Mouse (Mus musculus): ENCODE results near the gene Ofd1. TPM values are rescaled to one million over a fixed set of nuclear protein-coding genes. Genes with fewer than 3 reads are reported as not detected.

Gene Ofd1
- polyA plus RNA-seq, 1 experiment from 2014 or later, result 7.5 TPM

DNA sequence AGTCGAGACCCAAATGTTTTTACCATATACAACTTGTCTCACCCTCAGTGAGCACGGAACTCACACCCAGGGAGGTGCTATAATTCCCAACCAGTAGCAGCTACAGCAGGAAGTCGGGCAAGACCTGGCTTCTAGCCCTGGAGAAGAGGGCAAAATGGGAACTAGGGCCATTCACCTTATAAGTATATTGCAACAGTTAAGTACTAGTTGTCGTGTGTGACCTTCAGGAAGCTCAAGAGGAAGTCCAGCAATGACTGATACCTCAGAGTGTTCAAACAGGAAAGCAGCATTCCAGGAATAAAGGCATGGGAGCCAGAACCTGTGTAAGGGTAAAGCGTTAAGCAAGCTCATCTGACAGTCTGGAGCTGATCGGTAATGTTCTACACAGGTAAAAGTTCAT is 13.0 kb upstream of the Ofd1 start:
- Histone ChIP-seq H3K36me3 (ENCODE audit: control insufficient read depth, insufficient read depth, low read length) (peaks cover 3% of the 10 kb centered on the region; the same call in 1 of the 2 replicates), H3K4me3 (ENCODE audit: low read depth, low read length) (no peak overlapping the region), H3K4me2 (ENCODE audit: low read length) (no peak overlapping the region), H3K4me1 (replicated peaks; ENCODE audit: control insufficient read depth, insufficient read depth, low read length) (no peaks in the 10 kb centered on the region), H3K27me3 (replicated peaks; ENCODE audit: control insufficient read depth, insufficient read depth, low read length) (no peaks in the 10 kb centered on the region), H3K27ac (ENCODE audit: low read depth) (no peak overlapping the region), H3K9me3 (ENCODE audit: control insufficient read depth, low read length) (no peaks in the 10 kb centered on the region), H3K9ac (ENCODE audit: low read length) (no peak overlapping the region)
- DNase-seq (ENCODE audit: low spot score) (no peak), ATAC-seq (replicated peaks; ENCODE audit: low FRiP score, low TSS enrichment, low read depth) (no peak)
- 73% methylated on average over 6 of the region's 6 CpGs for WGBS

DNA sequence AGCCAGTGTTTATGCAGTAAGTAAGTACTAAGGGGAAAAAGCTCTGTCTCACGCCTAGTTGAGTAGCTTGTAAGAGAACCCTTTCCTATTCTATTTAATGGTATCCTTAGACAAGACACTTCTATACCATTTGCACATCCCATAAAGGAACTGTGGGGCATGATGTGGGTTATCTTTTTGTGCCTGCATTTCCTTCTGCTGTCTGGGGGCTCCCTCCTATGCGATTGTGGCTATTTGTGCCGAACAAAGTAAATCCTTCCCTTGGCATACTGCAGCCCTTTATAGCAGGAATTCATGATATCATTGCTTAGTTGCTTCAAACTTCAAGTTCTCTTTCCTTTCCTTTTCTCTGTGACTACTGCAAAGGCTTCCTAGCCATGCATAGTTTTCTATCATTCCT is 4.0 kb upstream of the Ofd1 start:
- Histone ChIP-seq H3K4me3 (ENCODE audit: low read depth, low read length) (no peak overlapping the region), H3K9ac (ENCODE audit: low read length) (no peak overlapping the region), H3K4me1 (replicated peaks; ENCODE audit: control insufficient read depth, insufficient read depth, low read length) (no peaks in the 10 kb centered on the region), H3K9me3 (ENCODE audit: control insufficient read depth, low read length) (no peaks in the 10 kb centered on the region), H3K36me3 (ENCODE audit: control insufficient read depth, insufficient read depth, low read length) (no peaks in the 10 kb centered on the region), H3K27me3 (replicated peaks; ENCODE audit: control insufficient read depth, insufficient read depth, low read length) (peaks cover 6% of the 10 kb centered on the region; the same call in 1 of the 2 replicates), H3K27ac (ENCODE audit: low read depth) (no peak overlapping the region), H3K4me2 (ENCODE audit: low read length) (no peak overlapping the region)
- DNase-seq (ENCODE audit: low spot score) (no peak), ATAC-seq (replicated peaks; ENCODE audit: low FRiP score, low TSS enrichment, low read depth) (no peak)
- WGBS, result 83% methylated on average over 3 of the region's 3 CpGs

DNA sequence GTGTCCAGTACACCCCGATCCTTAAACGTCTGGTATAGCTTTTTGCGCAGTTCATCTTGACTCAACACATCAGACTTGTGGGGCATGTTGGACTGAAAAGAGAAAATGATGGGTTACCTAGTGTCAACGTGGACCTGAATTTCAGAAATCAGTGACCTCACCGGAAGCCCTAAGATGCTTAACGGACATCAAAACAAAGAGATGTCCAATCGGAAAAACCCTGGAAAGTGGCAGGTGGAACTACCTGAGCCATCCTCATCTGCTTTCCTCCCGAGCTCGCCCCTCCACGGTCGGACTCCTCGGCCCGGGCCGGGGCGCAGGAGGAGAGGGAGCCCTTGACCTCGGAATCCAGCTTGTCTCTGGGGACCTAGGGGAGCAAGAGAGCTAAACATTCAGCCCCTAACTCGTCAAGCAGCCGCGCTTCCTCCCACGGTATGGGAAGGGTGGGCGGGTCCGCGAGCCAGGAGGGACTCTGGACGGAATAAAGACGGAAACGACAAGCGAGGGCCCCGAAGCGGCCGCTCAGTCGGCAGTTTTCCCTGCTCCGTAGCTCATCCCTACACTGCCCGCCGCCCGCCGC is 378 bp downstream of the Ofd1 start, which contains the start of gene Trappc2:
Gene Trappc2 (plus strand): TSS at position 539 of the 580 bp plus-strand sequence.
- H3K27me3 ChIP-seq (replicated peaks; ENCODE audit: control insufficient read depth, insufficient read depth, low read length), result peaks cover 6% of the 10 kb centered on the region; the same call in 1 of the 2 replicates
- peak within 1 kb of the TSS; percentile 78 for H3K9ac ChIP-seq (ENCODE audit: low read length)
- ATAC-seq (replicated peaks; ENCODE audit: low FRiP score, low TSS enrichment, low read depth) (peak; percentile 10; the same call in 1 of the 2 replicates), DNase-seq (ENCODE audit: low spot score) (no peak)
- H3K36me3 ChIP-seq (ENCODE audit: control insufficient read depth, insufficient read depth, low read length), result peaks cover 2% of the 10 kb centered on the region; the same call in 1 of the 2 replicates
- peak within 1 kb of the TSS; percentile 55 for H3K4me3 ChIP-seq (ENCODE audit: low read depth, low read length)
- 10% methylated on average over 34 of the region's 36 CpGs for WGBS
- H3K27ac ChIP-seq (ENCODE audit: low read depth), result peak within 1 kb of the TSS; percentile 77
- no peaks in the 10 kb centered on the region for H3K9me3 ChIP-seq (ENCODE audit: control insufficient read depth, low read length)
- H3K4me1 ChIP-seq (replicated peaks; ENCODE audit: control insufficient read depth, insufficient read depth, low read length), result no peaks in the 10 kb centered on the region
- H3K4me2 ChIP-seq (ENCODE audit: low read length), result peak within 1 kb of the TSS; percentile 53

DNA sequence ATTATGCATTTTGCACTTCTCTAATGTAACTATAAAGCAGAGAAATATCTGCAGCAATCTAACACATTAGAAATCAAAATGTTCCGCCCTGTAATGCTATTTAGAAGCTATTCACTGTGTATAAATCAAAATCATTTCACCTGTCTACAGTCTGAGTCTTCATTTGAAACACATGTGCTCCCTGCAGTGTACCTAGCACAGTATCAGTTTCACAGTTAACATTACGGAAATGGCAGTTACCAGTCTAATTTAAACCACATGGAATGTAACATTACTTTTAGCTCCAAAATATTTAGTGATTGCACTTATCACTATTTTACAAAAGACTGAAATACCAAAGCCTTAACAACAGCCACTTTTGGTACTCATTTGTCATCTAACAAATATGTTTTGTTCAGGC is 5.7 kb downstream of the Ofd1 start:
- ATAC-seq (replicated peaks; ENCODE audit: low FRiP score, low TSS enrichment, low read depth) (no peak), DNase-seq (ENCODE audit: low spot score) (no peak)
- Histone ChIP-seq H3K27me3 (replicated peaks; ENCODE audit: control insufficient read depth, insufficient read depth, low read length) (no peaks in the 10 kb centered on the region; the same call in 1 of the 2 replicates), H3K36me3 (ENCODE audit: control insufficient read depth, insufficient read depth, low read length) (peaks cover 4% of the 10 kb centered on the region; the same call in 1 of the 2 replicates), H3K4me3 (ENCODE audit: low read depth, low read length) (no peak overlapping the region), H3K4me1 (replicated peaks; ENCODE audit: control insufficient read depth, insufficient read depth, low read length) (no peaks in the 10 kb centered on the region), H3K9ac (ENCODE audit: low read length) (no peak overlapping the region), H3K27ac (ENCODE audit: low read depth) (no peak overlapping the region), H3K4me2 (ENCODE audit: low read length) (no peak overlapping the region), H3K9me3 (ENCODE audit: control insufficient read depth, low read length) (no peaks in the 10 kb centered on the region)
- 90% methylated on average over 2 of the region's 2 CpGs for WGBS

DNA sequence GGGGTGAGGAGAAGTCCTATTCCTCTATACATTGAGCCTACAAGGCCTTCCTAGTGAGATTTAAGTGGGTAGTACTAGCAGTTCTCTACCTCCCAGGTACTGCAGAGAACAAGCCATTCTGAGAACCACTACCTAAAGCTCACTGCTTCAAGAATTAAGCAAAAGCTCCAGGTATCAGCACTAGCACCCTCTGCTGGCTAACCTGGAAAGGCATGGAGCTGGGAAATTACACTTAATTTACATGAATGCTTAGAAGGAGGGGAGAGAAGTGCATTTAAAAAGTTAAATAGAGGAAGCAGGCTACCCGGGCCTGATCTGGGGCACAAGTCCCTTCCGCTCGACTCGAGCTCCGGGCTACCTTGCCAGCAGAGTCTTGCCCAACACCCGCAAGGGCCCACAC is 24.3 kb downstream of the Ofd1 start:
- Histone ChIP-seq H3K4me1 (replicated peaks; ENCODE audit: control insufficient read depth, insufficient read depth, low read length) (no peaks in the 10 kb centered on the region), H3K9ac (ENCODE audit: low read length) (no peak overlapping the region), H3K36me3 (ENCODE audit: control insufficient read depth, insufficient read depth, low read length) (peaks cover 2% of the 10 kb centered on the region; the same call in 1 of the 2 replicates), H3K9me3 (ENCODE audit: control insufficient read depth, low read length) (no peaks in the 10 kb centered on the region), H3K27ac (ENCODE audit: low read depth) (no peak overlapping the region), H3K27me3 (replicated peaks; ENCODE audit: control insufficient read depth, insufficient read depth, low read length) (no peaks in the 10 kb centered on the region), H3K4me3 (ENCODE audit: low read depth, low read length) (no peak overlapping the region), H3K4me2 (ENCODE audit: low read length) (no peak overlapping the region)
- 100% methylated on average over 1 of the region's 6 CpGs for WGBS
- peak; percentile 50 for DNase-seq (ENCODE audit: low spot score)
- no peak for ATAC-seq (replicated peaks; ENCODE audit: low FRiP score, low TSS enrichment, low read depth)

DNA sequence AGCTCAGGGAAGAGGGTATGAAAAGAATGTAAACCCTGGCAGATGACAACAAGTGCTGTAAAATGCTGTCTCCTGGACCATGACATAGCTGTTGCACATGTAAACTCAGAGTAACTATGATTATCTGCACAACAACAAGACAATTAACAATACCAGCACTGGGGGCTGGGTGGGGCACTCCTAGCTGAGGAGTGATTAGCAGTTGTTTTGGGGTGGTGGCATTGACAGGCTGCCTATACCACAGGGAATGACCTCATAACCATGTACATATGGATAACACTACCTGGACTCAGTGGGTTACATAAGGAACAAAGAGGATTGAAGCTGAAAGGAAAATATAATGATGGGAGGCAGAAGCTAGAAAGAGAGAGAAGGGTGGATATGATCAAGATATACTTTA is 32.6 kb downstream of the Ofd1 start:
- no peaks in the 10 kb centered on the region; the same call in 1 of the 2 replicates for H3K27me3 ChIP-seq (replicated peaks; ENCODE audit: control insufficient read depth, insufficient read depth, low read length)
- no peaks in the 10 kb centered on the region for H3K4me1 ChIP-seq (replicated peaks; ENCODE audit: control insufficient read depth, insufficient read depth, low read length)
- ATAC-seq (replicated peaks; ENCODE audit: low FRiP score, low TSS enrichment, low read depth), result no peak
- H3K27ac ChIP-seq (ENCODE audit: low read depth), result no peak overlapping the region
- no peak overlapping the region for H3K4me3 ChIP-seq (ENCODE audit: low read depth, low read length)
- H3K4me2 ChIP-seq (ENCODE audit: low read length), result no peak overlapping the region
- DNase-seq (ENCODE audit: low spot score), result no peak
- H3K9ac ChIP-seq (ENCODE audit: low read length), result no peak overlapping the region
- H3K36me3 ChIP-seq (ENCODE audit: control insufficient read depth, insufficient read depth, low read length), result peaks cover 14% of the 10 kb centered on the region; the same call in 1 of the 2 replicates
- no peaks in the 10 kb centered on the region for H3K9me3 ChIP-seq (ENCODE audit: control insufficient read depth, low read length)

DNA sequence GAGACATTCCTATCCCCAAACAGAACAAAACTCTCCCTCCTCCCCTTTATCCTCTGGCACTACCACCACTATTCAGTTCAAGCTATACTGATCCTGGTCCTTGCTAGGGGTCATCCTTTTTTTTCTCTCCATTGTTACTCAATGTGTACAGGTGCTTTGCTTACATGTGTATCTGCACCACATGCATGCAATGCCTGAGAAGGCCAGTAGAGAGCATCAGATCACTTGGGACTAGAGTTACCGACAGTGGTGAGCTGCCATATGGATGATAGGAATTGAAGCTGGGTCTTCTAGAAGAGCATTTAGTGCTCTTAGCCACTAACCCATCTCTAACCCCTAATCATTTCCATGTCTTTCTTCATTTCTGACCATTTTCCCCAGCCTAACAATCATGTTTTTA is 46.8 kb downstream of the Ofd1 start:
- Histone ChIP-seq H3K9ac (ENCODE audit: low read length) (no peak overlapping the region), H3K4me1 (replicated peaks; ENCODE audit: control insufficient read depth, insufficient read depth, low read length) (no peaks in the 10 kb centered on the region), H3K27ac (ENCODE audit: low read depth) (no peak overlapping the region), H3K36me3 (ENCODE audit: control insufficient read depth, insufficient read depth, low read length) (peaks cover 4% of the 10 kb centered on the region; the same call in 1 of the 2 replicates), H3K27me3 (replicated peaks; ENCODE audit: control insufficient read depth, insufficient read depth, low read length) (0 out of 2 replicates have a peak, but pooled peaks cover 2% of the 10 kb centered on the region), H3K9me3 (ENCODE audit: control insufficient read depth, low read length) (no peaks in the 10 kb centered on the region), H3K4me3 (ENCODE audit: low read depth, low read length) (no peak overlapping the region), H3K4me2 (ENCODE audit: low read length) (no peak overlapping the region)
- 87% methylated on average over 1 of the region's 1 CpGs for WGBS
- DNase-seq (ENCODE audit: low spot score) (no peak), ATAC-seq (replicated peaks; ENCODE audit: low FRiP score, low TSS enrichment, low read depth) (no peak)

DNA sequence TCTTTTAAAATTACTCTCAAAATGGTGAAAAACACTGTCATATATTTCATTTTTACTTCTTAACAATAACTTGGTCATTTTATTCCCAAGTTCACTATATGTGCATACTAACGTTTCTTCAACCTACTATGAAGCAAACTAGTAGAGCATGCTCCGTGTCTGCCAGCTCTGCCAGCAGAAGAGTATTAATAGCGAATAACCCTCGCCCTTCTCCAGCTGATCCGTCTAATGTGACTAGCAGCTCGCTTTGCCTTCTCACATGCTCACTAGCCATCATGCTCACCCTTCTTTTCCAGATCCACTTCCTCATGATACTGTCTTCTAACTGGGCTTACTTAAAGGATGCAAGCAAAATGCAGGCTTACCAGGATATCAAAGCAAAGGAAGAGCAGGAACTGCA is 53.8 kb downstream of the Ofd1 start:
- no peak overlapping the region for H3K27ac ChIP-seq (ENCODE audit: low read depth)
- no peaks in the 10 kb centered on the region for H3K9me3 ChIP-seq (ENCODE audit: control insufficient read depth, low read length)
- H3K4me2 ChIP-seq (ENCODE audit: low read length), result no peak overlapping the region
- no peak for ATAC-seq (replicated peaks; ENCODE audit: low FRiP score, low TSS enrichment, low read depth)
- DNase-seq (ENCODE audit: low spot score), result no peak
- H3K27me3 ChIP-seq (replicated peaks; ENCODE audit: control insufficient read depth, insufficient read depth, low read length), result peaks cover 6% of the 10 kb centered on the region; the same call in 1 of the 2 replicates
- no peak overlapping the region for H3K9ac ChIP-seq (ENCODE audit: low read length)
- WGBS, result 85% methylated on average over 6 of the region's 6 CpGs
- no peaks in the 10 kb centered on the region for H3K4me1 ChIP-seq (replicated peaks; ENCODE audit: control insufficient read depth, insufficient read depth, low read length)
- no peak overlapping the region for H3K4me3 ChIP-seq (ENCODE audit: low read depth, low read length)
- H3K36me3 ChIP-seq (ENCODE audit: control insufficient read depth, insufficient read depth, low read length), result no peaks in the 10 kb centered on the region

DNA sequence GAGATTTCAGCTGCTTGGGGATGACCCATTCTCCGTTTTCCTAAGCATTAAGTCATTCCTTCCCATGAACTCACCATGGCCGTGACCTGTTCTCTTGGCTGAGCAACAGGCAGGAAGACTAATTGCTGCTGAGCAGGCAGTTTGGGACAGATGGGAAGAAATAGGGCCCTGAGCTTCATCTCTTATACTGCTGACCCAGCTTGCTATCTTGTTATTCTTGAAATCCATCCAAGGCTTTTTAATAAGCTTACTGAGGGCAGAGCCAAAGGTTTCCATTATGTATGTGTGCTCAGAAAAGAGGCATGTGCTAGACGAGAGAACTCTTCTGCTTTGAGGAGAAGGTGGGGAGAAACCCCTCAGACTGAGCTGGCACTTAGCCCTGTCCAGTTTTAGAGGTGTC is 55.6 kb downstream of the Ofd1 start:
- 65% methylated on average over 3 of the region's 3 CpGs for WGBS
- Histone ChIP-seq H3K9me3 (ENCODE audit: control insufficient read depth, low read length) (no peaks in the 10 kb centered on the region), H3K36me3 (ENCODE audit: control insufficient read depth, insufficient read depth, low read length) (no peaks in the 10 kb centered on the region), H3K4me1 (replicated peaks; ENCODE audit: control insufficient read depth, insufficient read depth, low read length) (no peaks in the 10 kb centered on the region), H3K4me3 (ENCODE audit: low read depth, low read length) (no peak overlapping the region), H3K27me3 (replicated peaks; ENCODE audit: control insufficient read depth, insufficient read depth, low read length) (peaks cover 6% of the 10 kb centered on the region; the same call in 1 of the 2 replicates), H3K9ac (ENCODE audit: low read length) (no peak overlapping the region), H3K27ac (ENCODE audit: low read depth) (no peak overlapping the region), H3K4me2 (ENCODE audit: low read length) (no peak overlapping the region)
- no peak for DNase-seq (ENCODE audit: low spot score)
- no peak for ATAC-seq (replicated peaks; ENCODE audit: low FRiP score, low TSS enrichment, low read depth)
